Mouse (Mus musculus): ENCODE results near the gene Vps26a.
"Not testable (repeated sequence)": the region's sequence is repeated elsewhere in the genome, so short reads cannot be mapped to it uniquely, and the experiment has no call there.

DNA sequence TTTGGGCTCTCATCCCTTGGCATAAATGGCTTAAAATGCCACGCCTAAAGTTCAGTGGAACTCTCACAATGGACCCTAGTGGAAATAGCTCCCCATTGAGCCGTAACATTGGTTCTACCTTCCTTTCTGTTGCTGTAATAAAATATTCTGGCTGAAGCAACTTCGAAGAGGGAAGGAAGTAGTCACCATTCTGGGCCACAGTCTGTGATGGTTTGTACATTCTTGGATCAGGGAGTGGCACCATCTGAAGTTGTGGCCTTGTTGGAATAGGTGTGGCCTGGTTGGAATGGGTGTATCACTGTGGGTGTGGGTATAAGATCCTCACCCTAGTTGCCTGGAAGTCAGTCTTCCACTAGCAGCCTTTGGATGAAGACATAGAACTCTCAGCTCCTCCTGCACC is 5.1 kb upstream of the Vps26a start:
- TF ChIP-seq CTCF (IDR thresholded peaks at IDR 0.05; ENCODE audit: control insufficient read depth, insufficient read depth, insufficient replicate concordance, low read depth, low read length); POLR2A (IDR thresholded peaks at IDR 0.05; ENCODE audit: control insufficient read depth, low read depth, low read length): not testable (repeated sequence)
